Mouse (Mus musculus): ENCODE measurements around the gene Cipc. TPM values are rescaled to one million over a fixed set of nuclear protein-coding genes. Genes with fewer than 3 reads are reported as not detected.

The Cipc gene
- polyA plus RNA-seq, 1 experiment from 2014 or later = 24.7 TPM

GRCm38 (mm10) chr12:87000840-87001176 lies 54.0 kb downstream of the Cipc start:
- Histone ChIP-seq H3K36me3 (no peaks in the 10 kb centered on the region), H3K4me1 (no peaks in the 10 kb centered on the region; the same call in 1 of the 2 replicates), H3K9me3 (no peaks in the 10 kb centered on the region), H3K9ac (no peak overlapping the region), H3K27me3 (peaks cover 5% of the 10 kb centered on the region; the same call in 1 of the 2 replicates), H3K27ac (no peak overlapping the region), H3K4me2 (replicated peaks) (no peak overlapping the region), H3K4me3 (no peak overlapping the region)
- no peak for ATAC-seq (ENCODE audit: low FRiP score, low read depth)
- whole genome bisulfite sequencing = 50% methylated on average over 6 of the region's 6 CpGs

GRCm38 (mm10) chr12:87002209-87002608 lies 55.4 kb downstream of the Cipc start:
- H3K27me3 ChIP-seq = peaks cover 13% of the 10 kb centered on the region; the same call in 1 of the 2 replicates
- no peaks in the 10 kb centered on the region; the same call in 1 of the 2 replicates for H3K4me1 ChIP-seq
- no peaks in the 10 kb centered on the region for H3K36me3 ChIP-seq
- H3K27ac ChIP-seq = no peak overlapping the region
- no peak overlapping the region for H3K4me3 ChIP-seq
- 52% methylated on average over 7 of the region's 7 CpGs for WGBS
- H3K9me3 ChIP-seq = no peaks in the 10 kb centered on the region
- H3K9ac ChIP-seq = no peak overlapping the region
- H3K4me2 ChIP-seq (replicated peaks) = no peak overlapping the region
- no peak for ATAC-seq (ENCODE audit: low FRiP score, low read depth)

- Histone ChIP-seq H3K4me1 (no peaks in the 10 kb centered on the region; the same call in 1 of the 2 replicates), H3K36me3 (no peaks in the 10 kb centered on the region), H3K27me3 (peaks cover 13% of the 10 kb centered on the region; the same call in 1 of the 2 replicates), H3K9me3 (no peaks in the 10 kb centered on the region), H3K27ac (no peak overlapping the region), H3K9ac (no peak overlapping the region), H3K4me3 (no peak overlapping the region), H3K4me2 (replicated peaks) (no peak overlapping the region)
- 75% methylated on average over 7 of the region's 7 CpGs for WGBS
- no peak for ATAC-seq (ENCODE audit: low FRiP score, low read depth)
These were observed 56.0 kb downstream of the Cipc start for GRCm38 (mm10) chr12:87002815-87003214.

GRCm38 (mm10) chr12:87003606-87004005 lies 56.8 kb downstream of the Cipc start:
- 63% methylated on average over 3 of the region's 3 CpGs for WGBS
- H3K4me3 ChIP-seq = no peak overlapping the region
- H3K27me3 ChIP-seq = peaks cover 15% of the 10 kb centered on the region
- H3K9ac ChIP-seq = no peak overlapping the region
- H3K27ac ChIP-seq = no peak overlapping the region
- H3K9me3 ChIP-seq = no peaks in the 10 kb centered on the region
- H3K4me2 ChIP-seq (replicated peaks) = no peak overlapping the region
- no peaks in the 10 kb centered on the region for H3K36me3 ChIP-seq
- H3K4me1 ChIP-seq = no peaks in the 10 kb centered on the region; the same call in 1 of the 2 replicates
- no peak for ATAC-seq (ENCODE audit: low FRiP score, low read depth)

GRCm38 (mm10) chr12:87004596-87004995 lies 57.8 kb downstream of the Cipc start:
- Histone ChIP-seq H3K9ac (no peak overlapping the region), H3K36me3 (no peaks in the 10 kb centered on the region), H3K27ac (no peak overlapping the region), H3K27me3 (peaks cover 21% of the 10 kb centered on the region), H3K4me2 (replicated peaks) (no peak overlapping the region), H3K4me1 (peaks cover 3% of the 10 kb centered on the region), H3K9me3 (no peaks in the 10 kb centered on the region), H3K4me3 (no peak overlapping the region)
- WGBS = 79% methylated on average over 4 of the region's 4 CpGs
- ATAC-seq (ENCODE audit: low FRiP score, low read depth) = no peak

Other genes starting within 250 kb of the Cipc start
- gene Angel1, start 220.6 kb upstream of the Cipc start, polyA plus RNA-seq (2015; fragmentation: Nextera tagmentation; extraction: Ambion mirVana) = 10.6 and 11.0 TPM in 2 replicates
- gene Lrrc74a, start 212.7 kb upstream of the Cipc start, polyA plus RNA-seq (2015; fragmentation: Nextera tagmentation; extraction: Ambion mirVana) = not detected in 2 replicates
- gene Irf2bpl, start 62.2 kb upstream of the Cipc start, polyA plus RNA-seq (2015; fragmentation: Nextera tagmentation; extraction: Ambion mirVana) = 39.2 and 41.2 TPM in 2 replicates
- not detected in 2 replicates for gene Zdhhc22, start 43.4 kb downstream of the Cipc start, polyA plus RNA-seq (2015; fragmentation: Nextera tagmentation; extraction: Ambion mirVana)
- 0.05 and 0.08 TPM in 2 replicates for gene Tmem63c, start 74.3 kb downstream of the Cipc start, polyA plus RNA-seq (2015; fragmentation: Nextera tagmentation; extraction: Ambion mirVana)
- gene Ngb, start 155.5 kb downstream of the Cipc start, polyA plus RNA-seq (2015; fragmentation: Nextera tagmentation; extraction: Ambion mirVana) = 0.23 and 0.42 TPM in 2 replicates
- 34.7 and 37.1 TPM in 2 replicates for gene Gstz1, start 200.1 kb downstream of the Cipc start, polyA plus RNA-seq (2015; fragmentation: Nextera tagmentation; extraction: Ambion mirVana)
- gene Pomt2, start 200.9 kb downstream of the Cipc start, polyA plus RNA-seq (2015; fragmentation: Nextera tagmentation; extraction: Ambion mirVana) = 14.6 and 17.6 TPM in 2 replicates

Data from limb, embryonic 13.5 days (tissue).